Mouse (Mus musculus) liver, embryonic 15.5 days (tissue): Measurements from ENCODE around the gene Btnl9. TPM values are rescaled to one million over a fixed set of nuclear protein-coding genes. Genes with fewer than 3 reads are reported as not detected.
A peak's percentile ranks its signal among the peaks of the same experiment; 100 is the strongest.
"Not testable (repeated sequence)": the region's sequence is repeated elsewhere in the genome, so short reads cannot be mapped to it uniquely, and the experiment has no call there.

Experiments
- ATAC-seq: fragments of 200-750 bp; cut with Nextera tagmentation; 2 replicates; pipeline ENCODE4 v1.8.0; 2017; ENCODE audit warnings: moderate number of reproducible peaks, mild to moderate bottlenecking, moderate library complexity; ENCODE audit not compliant: insufficient read depth
- H3K27ac ChIP-seq: fragments of 300-500 bp; sonication (generic); replicated peaks from 2 replicates; pipeline ENCODE4 v1.5.1; 2015; ENCODE audit warnings: mild to moderate bottlenecking, inconsistent platforms
- H3K27me3 ChIP-seq: fragments of 300-500 bp; sonication (generic); 2 replicates; pipeline ENCODE4 v1.6.1; 2015; ENCODE audit warnings: mild to moderate bottlenecking, inconsistent platforms
- H3K36me3 ChIP-seq: fragments of 300-500 bp; sonication (generic); replicated peaks from 2 replicates; pipeline ENCODE4 v1.6.1; 2015; ENCODE audit warnings: moderate library complexity, mild to moderate bottlenecking, inconsistent platforms
- H3K4me1 ChIP-seq: fragments of 300-500 bp; sonication (generic); replicated peaks from 2 replicates; pipeline ENCODE4 v1.6.1; 2015; ENCODE audit warnings: inconsistent platforms
- H3K4me2 ChIP-seq: fragments of 300-500 bp; sonication (generic); 2 replicates; pipeline ENCODE4 v1.6.1; 2015; ENCODE audit warnings: moderate library complexity, mild to moderate bottlenecking, inconsistent platforms
- H3K4me3 ChIP-seq: fragments of 300-500 bp; sonication (generic); replicated peaks from 2 replicates; pipeline ENCODE4 v1.5.1; 2015; ENCODE audit warnings: mild to moderate bottlenecking, inconsistent platforms
- H3K9ac ChIP-seq: fragments of 300-500 bp; sonication (generic); 2 replicates; pipeline ENCODE4 v1.6.1; 2015; ENCODE audit warnings: moderate library complexity, mild to moderate bottlenecking, inconsistent platforms
- H3K9me3 ChIP-seq: fragments of 300-500 bp; sonication (generic); replicated peaks from 2 replicates; pipeline ENCODE4 v1.6.1; 2016; ENCODE audit warnings: inconsistent platforms
- WGBS: fragments of 180-500 bp; shearing (Covaris S2); methylation state at CpG from one replicate; pipeline ENCODE4 v1.1.7; 2015; ENCODE audit warnings: mixed read lengths; ENCODE audit not compliant: insufficient replicate concordance; 5-methylcytosine and 5-hydroxymethylcytosine counted together
- polyA plus RNA-seq: library from polyadenylated mRNA; unstranded; fragments of >200 nt; fragmentation: Nextera tagmentation; extraction: Ambion mirVana; gene quantifications from 2 replicates; pipeline ENCODE4 v1.2.1, GENCODE M21; 2015

The Btnl9 gene
- polyA plus RNA-seq, 1 experiment from 2014 or later, result 0.76 TPM

- WGBS, result 57% methylated on average over 1 of the region's 1 CpGs
- no peak overlapping the region for H3K4me3 ChIP-seq
- H3K4me2 ChIP-seq, result no peak overlapping the region
- H3K27me3 ChIP-seq, result no peaks in the 10 kb centered on the region
- H3K9ac ChIP-seq, result no peak overlapping the region
- no peak overlapping the region for H3K27ac ChIP-seq
- H3K4me1 ChIP-seq, result no peaks in the 10 kb centered on the region
- no peaks in the 10 kb centered on the region for H3K9me3 ChIP-seq
- H3K36me3 ChIP-seq, result no peaks in the 10 kb centered on the region
- ATAC-seq, result no peak
These were observed 3.8 kb downstream of the Btnl9 start for GRCm38 (mm10) chr11:49183172-49183571.

- not testable (repeated sequence) for H3K27ac ChIP-seq, H3K9ac ChIP-seq, H3K4me1 ChIP-seq, ATAC-seq, H3K4me2 ChIP-seq, H3K9me3 ChIP-seq, H3K27me3 ChIP-seq, H3K4me3 ChIP-seq, H3K36me3 ChIP-seq
- 58% methylated on average over 4 of the region's 4 CpGs for WGBS
These were observed 10.7 kb downstream of the Btnl9 start for GRCm38 (mm10) chr11:49176047-49176779.

DNA sequence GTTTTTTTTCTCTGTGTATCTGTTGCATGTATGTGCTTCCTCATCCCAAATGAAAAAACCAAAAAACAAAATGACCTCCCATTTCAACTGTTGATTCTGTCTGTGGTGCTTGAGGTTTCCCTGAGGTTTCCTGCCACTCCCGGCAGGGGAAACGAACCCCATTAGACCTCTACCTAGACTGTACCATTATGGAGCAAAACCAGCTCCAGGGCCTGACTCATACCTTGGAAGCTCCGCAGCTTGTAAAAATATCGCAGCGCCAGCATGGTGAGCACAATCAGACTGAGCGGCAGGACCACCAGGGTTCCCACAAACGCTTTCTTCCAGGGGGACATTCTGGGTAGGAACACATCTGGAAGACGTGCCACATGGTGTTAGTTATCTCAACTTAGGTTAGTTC lies 11.6 kb downstream of the Btnl9 start:
- Histone ChIP-seq H3K27ac (no peak overlapping the region), H3K4me2 (no peak overlapping the region), H3K4me3 (no peak overlapping the region), H3K4me1 (0 out of 2 replicates have a peak, but pooled peaks cover 3% of the 10 kb centered on the region), H3K9me3 (no peaks in the 10 kb centered on the region), H3K9ac (no peak overlapping the region), H3K27me3 (no peaks in the 10 kb centered on the region), H3K36me3 (no peaks in the 10 kb centered on the region)
- no peak for ATAC-seq
- 21% methylated on average over 8 of the region's 8 CpGs for WGBS

DNA sequence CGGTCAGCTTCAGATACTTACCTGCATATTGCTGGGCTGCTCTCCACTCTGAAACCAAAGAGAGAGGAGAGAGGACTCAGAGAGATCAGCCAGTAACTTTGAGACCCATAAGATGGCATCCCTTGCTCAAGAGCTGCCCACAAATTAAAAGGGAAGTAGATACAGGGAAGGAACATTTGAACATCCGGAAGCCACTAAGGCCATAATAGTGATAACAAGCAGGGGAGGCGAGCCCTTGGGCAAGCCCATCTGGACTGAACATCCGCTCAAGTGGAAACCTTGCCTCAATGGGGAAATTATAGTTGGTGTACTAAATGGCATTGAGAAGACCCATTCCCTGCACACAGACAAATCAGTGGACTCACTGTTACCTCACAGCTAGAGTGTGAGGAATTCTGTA lies 16.4 kb downstream of the Btnl9 start:
- no peak for ATAC-seq
- Histone ChIP-seq H3K27me3 (peaks cover 18% of the 10 kb centered on the region), H3K4me3 (no peak overlapping the region), H3K27ac (no peak overlapping the region), H3K9me3 (no peaks in the 10 kb centered on the region), H3K9ac (no peak overlapping the region), H3K36me3 (no peaks in the 10 kb centered on the region), H3K4me2 (no peak overlapping the region), H3K4me1 (no peaks in the 10 kb centered on the region; the same call in 1 of the 2 replicates)
- 33% methylated on average over 4 of the region's 4 CpGs for WGBS

- H3K4me3 ChIP-seq, result peak overlapping the region; percentile 18; the same call in 1 of the 2 replicates
- H3K4me1 ChIP-seq, result no peaks in the 10 kb centered on the region; the same call in 1 of the 2 replicates
- 21% methylated on average over 50 of the region's 50 CpGs for WGBS
- no peaks in the 10 kb centered on the region for H3K36me3 ChIP-seq
- H3K27me3 ChIP-seq, result peaks cover 18% of the 10 kb centered on the region
- no peak overlapping the region for H3K27ac ChIP-seq
- no peak overlapping the region for H3K9ac ChIP-seq
- peak overlapping the region; percentile 51 for H3K4me2 ChIP-seq
- H3K9me3 ChIP-seq, result no peaks in the 10 kb centered on the region
- no peak for ATAC-seq
These were observed 17.9 kb downstream of the Btnl9 start for GRCm38 (mm10) chr11:49168839-49169611.

DNA sequence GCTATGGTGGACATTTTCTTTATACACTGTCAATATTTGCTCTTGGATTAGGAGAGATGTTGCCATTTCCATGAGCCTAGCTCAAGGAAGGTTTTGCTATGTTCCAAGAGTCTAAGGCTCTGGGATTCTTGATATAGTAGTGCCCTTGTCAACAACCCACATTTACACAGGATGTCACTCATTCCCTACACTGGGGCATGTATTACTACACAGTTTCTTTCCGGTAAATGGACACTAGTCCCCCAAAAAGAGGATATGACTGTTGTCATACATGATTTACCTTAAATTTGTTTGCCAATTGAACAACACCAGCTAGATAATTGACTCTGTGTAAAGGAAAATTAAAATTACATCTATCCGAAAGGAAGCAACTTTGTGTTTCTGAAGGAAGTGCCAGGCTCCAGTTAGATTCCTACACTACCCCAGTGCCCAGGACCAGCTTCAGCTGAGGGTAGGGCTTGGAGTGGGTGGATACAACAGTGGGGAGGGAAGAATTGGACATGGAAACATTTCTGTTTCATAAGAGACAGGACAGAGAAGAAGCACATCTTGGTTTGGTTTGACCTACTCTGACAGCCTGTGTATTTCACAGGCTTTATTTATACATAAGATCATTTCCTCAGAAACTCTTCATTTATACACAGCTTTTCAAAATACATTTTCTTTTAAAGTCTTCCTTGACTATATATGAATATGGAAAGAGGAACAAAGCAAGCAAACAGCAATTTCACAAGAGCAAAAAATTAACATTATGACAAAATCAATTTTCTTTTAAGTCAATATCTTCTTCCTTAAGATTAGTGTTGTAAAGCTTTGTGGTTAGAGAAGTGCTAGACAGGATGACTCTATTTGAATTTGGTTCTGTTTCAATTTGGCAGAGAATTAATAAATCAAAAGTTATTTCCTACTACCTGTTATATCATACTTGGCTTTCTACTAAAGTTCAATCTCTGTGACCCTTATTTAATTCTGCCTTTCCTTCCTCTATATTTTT lies 29.8 kb downstream of the Btnl9 start:
- no peak overlapping the region for H3K27ac ChIP-seq
- H3K9ac ChIP-seq, result no peak overlapping the region
- ATAC-seq, result no peak
- H3K36me3 ChIP-seq, result no peaks in the 10 kb centered on the region
- no peaks in the 10 kb centered on the region for H3K9me3 ChIP-seq
- H3K4me3 ChIP-seq, result no peak overlapping the region
- no peaks in the 10 kb centered on the region for H3K4me1 ChIP-seq
- no peaks in the 10 kb centered on the region for H3K27me3 ChIP-seq
- WGBS, result 60% methylated on average over 2 of the region's 2 CpGs
- no peak overlapping the region for H3K4me2 ChIP-seq

DNA sequence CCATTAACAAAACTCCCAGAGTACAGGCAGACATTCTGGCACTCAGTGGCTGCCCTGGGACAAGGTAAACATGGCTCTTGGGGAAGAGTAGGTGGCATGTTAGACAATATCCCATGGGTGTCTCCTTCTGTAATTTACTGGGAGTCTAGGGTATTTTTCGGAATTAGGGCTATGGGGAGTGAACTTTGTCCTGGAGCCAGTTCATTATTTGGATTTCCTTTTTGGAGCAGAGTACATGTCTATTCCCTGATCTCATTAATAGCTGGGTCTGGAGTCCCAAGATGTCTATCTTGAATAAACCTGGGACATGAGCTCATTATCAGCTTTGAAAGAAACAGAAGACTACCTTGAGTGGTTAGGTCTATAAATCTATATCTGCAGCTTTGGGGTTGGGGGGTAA lies 32.9 kb downstream of the Btnl9 start, which contains the start of gene Olfr1394:
TSS of gene Olfr1394 (plus strand) at position 301 of the 400 bp plus-strand sequence.
- WGBS, result 48% methylated on average over 1 of the region's 1 CpGs
- Histone ChIP-seq H3K27ac (no peak within 1 kb of the TSS), H3K27me3 (no peaks in the 10 kb centered on the region), H3K36me3 (no peaks in the 10 kb centered on the region), H3K4me1 (no peaks in the 10 kb centered on the region), H3K9me3 (no peaks in the 10 kb centered on the region), H3K4me2 (no peak within 1 kb of the TSS), H3K4me3 (no peak within 1 kb of the TSS), H3K9ac (no peak within 1 kb of the TSS)
- no peak for ATAC-seq

- Histone ChIP-seq H3K4me1 (no peaks in the 10 kb centered on the region), H3K36me3 (no peaks in the 10 kb centered on the region), H3K4me3 (no peak within 1 kb of the TSS), H3K9me3 (no peaks in the 10 kb centered on the region), H3K27ac (no peak within 1 kb of the TSS), H3K9ac (no peak within 1 kb of the TSS), H3K4me2 (no peak within 1 kb of the TSS), H3K27me3 (no peaks in the 10 kb centered on the region)
- ATAC-seq, result no peak
- WGBS, result 71% methylated on average over 6 of the region's 6 CpGs
These were observed 45.0 kb downstream of the Btnl9 start, which contains the start of gene Olfr1395 for GRCm38 (mm10) chr11:49141974-49142373. Olfr1395 (plus strand) TSS chr11:49142274.

DNA sequence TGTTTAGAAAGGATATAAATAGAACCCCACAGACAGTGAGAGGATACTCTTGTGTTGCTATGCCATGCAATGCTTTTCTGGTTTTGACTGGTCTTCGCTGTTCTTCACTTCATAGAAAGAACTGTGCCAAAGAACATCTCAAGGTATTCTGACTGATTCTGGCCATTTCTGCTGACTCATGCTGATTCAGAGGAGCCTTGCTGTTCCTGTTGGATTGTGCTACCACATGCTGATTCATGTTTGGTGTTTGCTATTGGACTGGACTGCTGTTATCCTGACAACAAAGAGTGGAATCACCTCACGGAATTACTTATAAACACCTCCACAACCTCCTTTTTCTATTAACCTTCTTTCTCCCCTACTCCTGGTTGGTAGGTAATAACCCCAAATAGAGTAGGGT lies 62.8 kb downstream of the Btnl9 start:
- H3K27me3 ChIP-seq, result no peaks in the 10 kb centered on the region
- H3K27ac ChIP-seq, result no peak overlapping the region
- no peaks in the 10 kb centered on the region for H3K9me3 ChIP-seq
- no peak overlapping the region for H3K4me3 ChIP-seq
- no peak overlapping the region for H3K9ac ChIP-seq
- WGBS, result 75% methylated on average over 2 of the region's 2 CpGs
- no peaks in the 10 kb centered on the region for H3K36me3 ChIP-seq
- H3K4me1 ChIP-seq, result peaks cover 3% of the 10 kb centered on the region; the same call in 1 of the 2 replicates
- ATAC-seq, result peak; percentile 64
- no peak overlapping the region for H3K4me2 ChIP-seq

DNA sequence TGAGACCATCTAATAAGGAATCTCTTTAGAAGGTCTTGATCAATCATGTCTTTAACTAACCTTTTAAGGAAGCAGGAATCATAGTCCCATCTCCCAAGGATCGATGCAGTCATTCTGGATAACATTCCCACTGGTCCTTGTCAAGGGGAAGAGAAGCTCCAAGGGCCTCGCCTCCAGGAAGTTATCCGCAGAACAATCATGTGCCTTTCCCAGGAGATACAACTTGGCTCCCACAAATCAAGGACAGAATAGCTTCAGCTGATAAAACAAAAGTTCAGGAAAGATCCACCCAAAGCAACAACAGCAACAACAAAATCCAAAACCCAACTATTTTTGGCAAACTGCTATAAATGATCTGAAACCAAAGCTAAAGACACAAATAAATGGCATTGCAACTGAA lies 67.3 kb downstream of the Btnl9 start:
- Histone ChIP-seq H3K27ac (no peak overlapping the region), H3K4me3 (no peak overlapping the region), H3K9me3 (no peaks in the 10 kb centered on the region), H3K4me2 (no peak overlapping the region), H3K9ac (no peak overlapping the region), H3K36me3 (no peaks in the 10 kb centered on the region), H3K4me1 (0 out of 2 replicates have a peak, but pooled peaks cover 1% of the 10 kb centered on the region), H3K27me3 (no peaks in the 10 kb centered on the region)
- 63% methylated on average over 3 of the region's 3 CpGs for WGBS
- no peak for ATAC-seq
